Mouse (Mus musculus) left cerebral cortex, adult 2 months (tissue): ENCODE measurements around the gene Sik3. TPM values are rescaled to one million over a fixed set of nuclear protein-coding genes. Genes with fewer than 3 reads are reported as not detected.

Experiments
- DNase-seq, 2 experiments: peaks; one replicate each; pipeline ENCODE4 v3.0.0; 2021 to 2022; ENCODE audit warnings: low spot score in 2 of 2, mixed read lengths in 1 of 2; ENCODE audit errors: extremely low spot score in 1 of 2
- H3K27ac ChIP-seq: fragments of 200-600 bp; 2 replicates; pipeline ENCODE4 v1.8.1; 2022
- H3K4me3 ChIP-seq: fragments of 200-600 bp; 2 replicates; pipeline ENCODE4 v1.8.1; 2022
- CTCF ChIP-seq: fragments of 200-600 bp; IDR thresholded peaks from 2 replicates; pipeline ENCODE4 v1.8.1; 2022; ENCODE audit warnings: antibody characterized with exemption, mild to moderate bottlenecking, moderate library complexity
- intact Hi-C: fragments of 180-260 bp; cut with DNase I; formaldehyde crosslinking; loops from one replicate; pipeline ENCODE4 v1.15.1; 2025
- total RNA-seq, 2 experiments: library from RNA; stranded (reverse); gene quantifications; 2 replicates each; pipeline ENCODE4 v1.2.3; 2021

Sik3 gene
- total RNA-seq, 2 experiments from 2014 or later: 122 to 127 TPM

GRCm38 (mm10) chr9:46038786-46039185 lies 26.2 kb downstream of the Sik3 start:
- no peak overlapping the region for H3K4me3 ChIP-seq
- DNase-seq: no peak
- no peak overlapping the region for H3K27ac ChIP-seq
- intact Hi-C loops: no loop called here
- TF ChIP-seq CTCF: no peak

- intact Hi-C loops: no loop called here
- no peak for TF ChIP-seq CTCF
- no peak for DNase-seq
- Histone ChIP-seq H3K27ac (no peak overlapping the region), H3K4me3 (no peak overlapping the region)
Observed at GRCm38 (mm10) chr9:46041186-46041585, 28.6 kb downstream of the Sik3 start.

- DNase-seq: peak in 1 of 2 experiments; percentile 39
- no peak for TF ChIP-seq CTCF
- intact Hi-C loops: no loop called here
- no peak overlapping the region for H3K27ac ChIP-seq
- no peak overlapping the region for H3K4me3 ChIP-seq
Observed at GRCm38 (mm10) chr9:46042387-46042786, 29.8 kb downstream of the Sik3 start.

GRCm38 (mm10) chr9:46043626-46044025 lies 31.0 kb downstream of the Sik3 start:
- intact Hi-C loops: no loop called here
- Histone ChIP-seq H3K4me3 (no peak overlapping the region), H3K27ac (no peak overlapping the region)
- no peak for DNase-seq
- no peak for TF ChIP-seq CTCF

- intact Hi-C loops: no loop called here
- no peak for TF ChIP-seq CTCF
- DNase-seq: no peak
Observed at GRCm38 (mm10) chr9:46046724-46047517, 34.3 kb downstream of the Sik3 start.

GRCm38 (mm10) chr9:46049525-46049924 lies 36.9 kb downstream of the Sik3 start:
- intact Hi-C loops: no loop called here
- no peak for TF ChIP-seq CTCF
- Histone ChIP-seq H3K4me3 (no peak overlapping the region), H3K27ac (no peak overlapping the region)
- DNase-seq: no peak

More at GRCm38 (mm10) chr9:46046724-46047517, 34.3 kb downstream of the Sik3 start:
- no peak overlapping the region for H3K4me3 ChIP-seq
- H3K27ac ChIP-seq: no peak overlapping the region

GRCm38 (mm10) chr9:46050203-46050602 lies 37.6 kb downstream of the Sik3 start:
- Histone ChIP-seq H3K4me3 (no peak overlapping the region), H3K27ac (no peak overlapping the region)
- no peak for TF ChIP-seq CTCF
- intact Hi-C loops: no loop called here
- DNase-seq: no peak

GRCm38 (mm10) chr9:46053014-46053666 lies 40.5 kb downstream of the Sik3 start:
- TF ChIP-seq CTCF: no peak
- no peak for DNase-seq
- no peak overlapping the region for H3K4me3 ChIP-seq
- peak overlapping the region; percentile 19; the same call in 1 of the 2 replicates for H3K27ac ChIP-seq
- intact Hi-C loops: no loop called here

GRCm38 (mm10) chr9:46058065-46058464 lies 45.4 kb downstream of the Sik3 start:
- no peak overlapping the region for H3K27ac ChIP-seq
- intact Hi-C loops: no loop called here
- DNase-seq: no peak
- no peak overlapping the region for H3K4me3 ChIP-seq
- TF ChIP-seq CTCF: no peak

- TF ChIP-seq CTCF: no peak
- intact Hi-C loops: no loop called here
- no peak overlapping the region for H3K27ac ChIP-seq
- DNase-seq: no peak
- H3K4me3 ChIP-seq: no peak overlapping the region
Observed at GRCm38 (mm10) chr9:46060249-46060648, 47.6 kb downstream of the Sik3 start.

GRCm38 (mm10) chr9:46061696-46062425 lies 49.2 kb downstream of the Sik3 start:
- peak in 1 of 2 experiments; percentile 24 for DNase-seq
- Histone ChIP-seq H3K27ac (peak overlapping the region; percentile 48; the same call in 1 of the 2 replicates), H3K4me3 (no peak overlapping the region)
- TF ChIP-seq CTCF: no peak
- intact Hi-C loops: no loop called here

- H3K27ac ChIP-seq: no peak overlapping the region
- TF ChIP-seq CTCF: no peak
- H3K4me3 ChIP-seq: no peak overlapping the region
- no peak for DNase-seq
- intact Hi-C loops: no loop called here
Observed at GRCm38 (mm10) chr9:46064331-46064730, 51.7 kb downstream of the Sik3 start.
